Mouse (Mus musculus) intestine, embryonic 16.5 days (tissue): ENCODE results near the gene Abcc2. TPM values are rescaled to one million over a fixed set of nuclear protein-coding genes. Genes with fewer than 3 reads are reported as not detected.

Experiments used
- ATAC-seq: fragments of 200-750 bp; cut with Nextera tagmentation; 2 replicates; pipeline ENCODE4 v1.8.0; 2017; ENCODE audit warnings: moderate TSS enrichment, moderate library complexity
- H3K27ac ChIP-seq: fragments of 300-500 bp; sonication (generic); 2 replicates; pipeline ENCODE4 v1.5.1; 2014; ENCODE audit warnings: mild to moderate bottlenecking, low read length
- H3K27me3 ChIP-seq: fragments of 300-500 bp; sonication (generic); replicated peaks from 2 replicates; pipeline ENCODE4 v1.6.1; 2014; ENCODE audit warnings: low read length, control low read depth, mixed read lengths; ENCODE audit not compliant: control insufficient read depth, insufficient read depth
- H3K36me3 ChIP-seq: fragments of 300-500 bp; sonication (generic); 2 replicates; pipeline ENCODE4 v1.6.1; 2014; ENCODE audit warnings: low read length, control low read depth; ENCODE audit not compliant: control insufficient read depth, insufficient read depth
- H3K4me1 ChIP-seq: fragments of 300-500 bp; sonication (generic); 2 replicates; pipeline ENCODE4 v1.6.1; 2014; ENCODE audit warnings: low read length, control low read depth, mixed read lengths; ENCODE audit not compliant: control insufficient read depth, insufficient read depth
- H3K4me2 ChIP-seq: fragments of 300-500 bp; sonication (generic); 2 replicates; pipeline ENCODE4 v1.6.1; 2014; ENCODE audit warnings: low read depth, low read length, control low read depth
- H3K4me3 ChIP-seq: fragments of 300-500 bp; sonication (generic); 2 replicates; pipeline ENCODE4 v1.5.1; 2014; ENCODE audit warnings: mild to moderate bottlenecking, low read length
- H3K9ac ChIP-seq: fragments of 300-500 bp; sonication (generic); 2 replicates; pipeline ENCODE4 v1.6.1; 2014; ENCODE audit warnings: low read depth, low read length
- H3K9me3 ChIP-seq: fragments of 300-500 bp; sonication (generic); 2 replicates; pipeline ENCODE4 v1.6.1; 2016; ENCODE audit warnings: low read length, control low read depth; ENCODE audit not compliant: control insufficient read depth
- WGBS: fragments of 180-500 bp; shearing (Covaris S2); extraction: QIAGEN DNeasy Blood & Tissue Kit; methylation state at CpG from one replicate; pipeline ENCODE4 v1.1.7; 2014; 5-methylcytosine and 5-hydroxymethylcytosine counted together
- polyA plus RNA-seq: library from polyadenylated mRNA; unstranded; fragments of >200 nt; fragmentation: Nextera tagmentation; extraction: Ambion mirVana; gene quantifications from 2 replicates; pipeline ENCODE4 v1.2.1, GENCODE M21; 2015

Gene Abcc2
- polyA plus RNA-seq, 1 experiment from 2014 or later: 24.1 TPM

DNA sequence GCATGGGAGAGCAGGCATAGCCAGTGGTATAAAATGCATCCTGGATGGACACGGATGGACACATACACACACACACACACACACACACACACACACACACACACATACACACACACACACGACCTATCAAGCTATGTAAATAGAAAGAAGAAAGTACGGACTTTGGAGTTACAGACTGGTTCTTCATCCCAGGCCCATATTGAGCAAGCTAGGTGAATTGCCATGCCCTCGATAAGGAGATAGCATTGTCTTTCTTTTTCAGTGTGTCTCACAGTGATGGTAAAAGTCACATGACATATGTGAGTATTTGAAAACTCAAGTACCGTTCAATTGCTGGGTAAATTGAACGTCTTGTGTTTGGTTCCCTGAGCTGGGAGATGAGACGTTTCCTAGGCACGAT is 44.9 kb downstream of the Abcc2 start:
- Histone ChIP-seq H3K27ac (peak overlapping the region; percentile 33), H3K36me3 (0 out of 2 replicates have a peak, but pooled peaks cover 3% of the 10 kb centered on the region)
- WGBS: 54% methylated on average over 8 of the region's 8 CpGs

DNA sequence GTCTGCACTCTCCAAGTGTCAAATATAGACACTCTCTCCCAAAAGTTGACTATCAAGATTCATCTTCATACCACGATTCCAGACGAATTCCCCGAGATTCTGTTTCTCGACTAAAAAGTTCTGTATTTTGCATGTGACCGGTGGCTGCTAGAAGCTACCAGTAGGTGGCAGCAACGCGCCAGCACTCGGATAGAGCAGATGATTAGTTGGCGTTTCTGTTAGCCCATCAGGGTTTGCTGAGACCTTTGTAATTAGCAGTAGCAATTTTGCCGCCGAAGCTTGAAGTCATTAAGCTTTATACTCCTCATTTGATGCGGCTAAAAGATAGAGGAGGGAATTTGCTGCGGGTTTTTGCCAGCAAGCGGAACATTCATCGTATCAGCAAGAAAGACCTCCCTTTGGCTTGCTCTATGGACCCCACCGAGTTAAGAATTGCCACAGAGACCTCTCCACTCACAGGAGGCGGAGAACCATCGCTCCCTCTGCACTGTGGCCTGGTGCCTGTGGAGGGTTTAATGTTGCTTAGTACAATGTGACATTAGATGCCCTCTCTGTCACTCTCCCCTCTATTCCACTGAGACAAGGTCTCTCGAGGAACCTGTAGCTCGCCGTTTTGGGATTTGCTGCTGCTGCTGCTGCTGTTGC is 50.6 kb downstream of the Abcc2 start:
- Histone ChIP-seq H3K4me2 (no peak overlapping the region), H3K36me3 (no peaks in the 10 kb centered on the region), H3K9me3 (no peaks in the 10 kb centered on the region), H3K4me3 (no peak overlapping the region), H3K27ac (no peak overlapping the region), H3K9ac (no peak overlapping the region), H3K4me1 (no peaks in the 10 kb centered on the region), H3K27me3 (no peaks in the 10 kb centered on the region)
- whole genome bisulfite sequencing: 35% methylated on average over 21 of the region's 21 CpGs
- ATAC-seq: no peak

More for the DNA sequence above, 44.9 kb downstream of the Abcc2 start:
- H3K27me3 ChIP-seq: no peaks in the 10 kb centered on the region
- no peak overlapping the region for H3K9ac ChIP-seq
- no peak overlapping the region for H3K4me3 ChIP-seq
- H3K4me2 ChIP-seq: 0 out of 2 replicates have a peak overlapping the region, but pooled peaks have one; percentile 9
- ATAC-seq: peak; percentile 92
- H3K4me1 ChIP-seq: 0 out of 2 replicates have a peak, but pooled peaks cover 2% of the 10 kb centered on the region
- no peaks in the 10 kb centered on the region for H3K9me3 ChIP-seq

DNA sequence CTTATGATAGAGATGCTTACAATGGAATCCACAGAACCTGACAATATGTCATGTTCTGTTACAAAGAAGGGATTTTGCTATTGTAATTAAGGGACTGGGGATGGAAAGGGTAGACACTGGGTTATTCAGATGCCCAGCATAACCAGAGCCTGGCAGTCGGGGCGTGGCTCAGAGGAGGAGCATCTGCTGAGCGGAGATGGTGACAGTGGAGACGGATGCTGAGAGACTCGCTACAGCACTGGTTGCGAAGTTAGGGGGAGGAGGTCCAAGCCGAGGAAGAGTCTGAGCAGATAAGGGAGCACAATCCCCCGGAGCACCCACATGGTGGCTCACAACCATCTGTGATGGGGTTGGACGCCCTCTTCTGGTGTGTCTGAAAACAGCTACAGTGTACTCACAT is 61.2 kb downstream of the Abcc2 start:
- Histone ChIP-seq H3K9me3 (no peaks in the 10 kb centered on the region), H3K4me3 (no peak overlapping the region), H3K4me1 (0 out of 2 replicates have a peak, but pooled peaks cover 3% of the 10 kb centered on the region), H3K4me2 (no peak overlapping the region), H3K27ac (no peak overlapping the region), H3K36me3 (peaks cover 11% of the 10 kb centered on the region; the same call in 1 of the 2 replicates), H3K27me3 (no peaks in the 10 kb centered on the region), H3K9ac (no peak overlapping the region)
- 85% methylated on average over 9 of the region's 9 CpGs for WGBS
- ATAC-seq: no peak

DNA sequence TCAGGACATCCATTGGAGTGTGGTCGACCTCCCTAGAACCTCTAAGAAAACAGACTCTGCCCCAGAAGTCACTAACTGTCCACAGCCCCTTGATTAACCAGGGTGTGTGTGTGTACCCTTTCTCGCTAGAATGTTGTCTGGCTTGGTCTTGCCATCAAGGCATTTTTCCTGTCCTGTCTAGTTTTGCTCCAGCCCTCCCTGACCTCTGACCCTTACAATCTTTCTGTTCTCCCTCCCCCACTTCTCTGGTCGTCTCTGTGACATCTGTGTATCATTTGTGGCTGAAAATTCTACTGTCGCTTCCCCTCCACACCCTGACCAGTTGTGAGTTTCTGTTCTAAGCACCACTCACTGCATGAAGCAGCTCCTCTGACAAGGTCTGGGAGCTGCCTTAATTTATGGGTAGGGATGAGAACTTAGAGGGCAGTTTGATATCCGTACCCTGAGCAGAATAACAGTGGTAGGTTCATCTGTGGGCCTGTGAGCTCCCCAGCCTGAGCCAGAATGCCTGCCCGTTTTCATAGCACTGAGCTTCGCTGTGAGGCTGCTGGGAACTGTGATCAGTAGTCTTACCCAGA is 63.4 kb downstream of the Abcc2 start:
- no peak overlapping the region for H3K4me3 ChIP-seq
- peaks cover 30% of the 10 kb centered on the region for H3K36me3 ChIP-seq
- peak overlapping the region; percentile 19; the same call in 1 of the 2 replicates for H3K27ac ChIP-seq
- no peak for ATAC-seq
- 0 out of 2 replicates have a peak, but pooled peaks cover 3% of the 10 kb centered on the region for H3K4me1 ChIP-seq
- no peaks in the 10 kb centered on the region for H3K27me3 ChIP-seq
- H3K9ac ChIP-seq: no peak overlapping the region
- H3K4me2 ChIP-seq: no peak overlapping the region
- no peaks in the 10 kb centered on the region for H3K9me3 ChIP-seq
- WGBS: 54% methylated on average over 7 of the region's 7 CpGs

DNA sequence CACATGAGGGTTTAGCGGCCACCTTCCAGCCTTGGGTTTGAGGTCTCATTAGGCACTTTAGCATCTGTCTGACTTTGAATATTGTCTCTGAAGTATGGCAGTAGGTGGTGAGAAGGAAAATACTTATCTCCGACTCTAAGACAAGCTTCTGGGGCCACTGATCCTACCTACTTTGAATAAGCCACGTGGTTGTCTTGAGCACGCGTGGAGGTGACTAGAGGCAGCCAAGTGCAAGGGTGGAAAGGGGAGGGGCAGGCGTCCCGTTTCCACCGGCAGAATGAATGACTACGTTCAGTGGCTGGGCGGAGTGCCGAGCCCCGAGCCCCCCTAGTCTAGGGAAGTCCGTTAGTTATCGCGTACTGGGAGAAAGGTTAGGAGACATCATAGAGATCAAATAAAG is 65.1 kb downstream of the Abcc2 start:
- no peak for ATAC-seq
- Histone ChIP-seq H3K9ac (no peak overlapping the region), H3K4me3 (no peak overlapping the region), H3K4me1 (0 out of 2 replicates have a peak, but pooled peaks cover 3% of the 10 kb centered on the region), H3K4me2 (no peak overlapping the region), H3K36me3 (peaks cover 39% of the 10 kb centered on the region), H3K27ac (no peak overlapping the region), H3K9me3 (no peaks in the 10 kb centered on the region), H3K27me3 (no peaks in the 10 kb centered on the region)
- 77% methylated on average over 15 of the region's 15 CpGs for WGBS

DNA sequence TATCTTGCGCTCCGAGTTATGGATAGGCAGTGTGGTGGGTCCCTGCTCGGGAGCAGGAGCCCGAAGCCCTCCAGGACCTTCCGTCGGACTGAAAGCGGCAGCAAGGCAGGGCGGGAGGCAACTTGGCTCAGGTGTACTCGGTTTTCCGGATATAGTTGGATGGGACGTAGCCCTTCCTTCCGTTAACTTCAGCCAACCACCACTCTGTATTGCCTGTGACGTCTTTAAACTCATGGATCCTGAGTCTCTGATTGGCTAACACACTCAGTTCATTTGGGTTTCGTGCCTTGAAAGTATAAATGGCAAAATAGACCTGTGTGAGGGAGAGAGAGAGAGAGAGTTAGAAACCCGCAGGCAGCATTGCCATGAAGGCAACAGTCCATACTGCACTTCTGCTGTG is 66.0 kb downstream of the Abcc2 start:
- ATAC-seq: no peak
- no peak overlapping the region for H3K4me2 ChIP-seq
- 0 out of 2 replicates have a peak, but pooled peaks cover 3% of the 10 kb centered on the region for H3K4me1 ChIP-seq
- no peak overlapping the region for H3K4me3 ChIP-seq
- peaks cover 42% of the 10 kb centered on the region for H3K36me3 ChIP-seq
- no peak overlapping the region for H3K9ac ChIP-seq
- H3K9me3 ChIP-seq: no peaks in the 10 kb centered on the region
- 91% methylated on average over 15 of the region's 15 CpGs for WGBS
- H3K27ac ChIP-seq: no peak overlapping the region
- H3K27me3 ChIP-seq: no peaks in the 10 kb centered on the region

DNA sequence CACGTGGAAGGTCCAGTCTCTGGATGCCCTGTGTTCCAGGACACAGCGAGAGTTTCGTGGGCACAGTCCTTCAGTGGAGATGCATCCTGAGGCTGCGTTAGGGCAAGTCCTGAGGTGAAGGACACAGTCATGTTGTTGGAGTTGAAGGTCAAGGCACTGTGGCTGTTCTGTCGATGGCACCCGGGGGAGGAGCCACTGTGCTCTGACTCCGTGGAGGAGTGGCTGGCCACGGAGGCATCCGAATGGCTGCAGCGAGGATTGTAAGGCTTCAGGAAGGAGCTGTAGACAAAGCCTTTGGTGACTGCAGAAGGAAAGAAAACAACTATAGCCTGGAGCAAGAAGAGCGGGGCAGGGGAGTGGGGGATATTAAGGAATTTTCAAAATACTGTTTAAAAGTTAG is 68.0 kb downstream of the Abcc2 start:
- 88% methylated on average over 11 of the region's 11 CpGs for WGBS
- H3K36me3 ChIP-seq: peaks cover 61% of the 10 kb centered on the region
- no peak overlapping the region for H3K4me2 ChIP-seq
- H3K9me3 ChIP-seq: no peaks in the 10 kb centered on the region
- ATAC-seq: no peak
- 0 out of 2 replicates have a peak, but pooled peaks cover 3% of the 10 kb centered on the region for H3K4me1 ChIP-seq
- no peak overlapping the region for H3K27ac ChIP-seq
- H3K4me3 ChIP-seq: no peak overlapping the region
- H3K9ac ChIP-seq: no peak overlapping the region
- no peaks in the 10 kb centered on the region for H3K27me3 ChIP-seq

DNA sequence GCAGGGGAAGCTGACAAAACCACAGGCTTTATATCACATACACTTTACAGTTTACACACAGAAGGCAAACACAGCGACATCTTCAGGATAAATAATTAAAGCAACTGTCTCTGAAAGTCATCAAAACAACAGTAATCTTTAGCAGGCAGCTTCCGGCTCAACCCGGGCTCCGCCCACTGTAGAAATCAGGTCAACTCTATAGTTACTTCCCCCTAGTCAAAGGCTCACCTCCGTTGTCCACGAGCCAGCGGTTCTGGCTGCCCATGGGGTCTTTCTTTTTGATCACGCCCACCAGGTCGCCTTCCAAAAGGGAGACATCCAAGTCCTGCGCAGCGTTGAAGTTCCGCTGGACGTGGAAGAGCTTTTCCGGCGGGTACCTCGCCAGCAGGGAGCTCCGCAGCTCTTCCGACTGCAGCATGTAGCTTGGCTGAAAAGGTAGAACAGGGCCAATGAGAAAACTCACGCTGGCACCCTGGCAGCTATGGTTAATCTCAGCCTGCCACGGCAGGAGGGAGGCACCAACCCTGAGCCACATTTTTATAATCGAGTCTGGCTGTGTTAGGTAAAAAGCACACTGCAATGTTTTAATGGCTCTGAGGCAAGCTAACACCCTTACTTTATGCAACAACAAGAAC is 70.1 kb downstream of the Abcc2 start:
- no peak for ATAC-seq
- H3K9me3 ChIP-seq: no peaks in the 10 kb centered on the region
- H3K4me3 ChIP-seq: no peak overlapping the region
- no peaks in the 10 kb centered on the region for H3K27me3 ChIP-seq
- H3K27ac ChIP-seq: no peak overlapping the region
- no peak overlapping the region for H3K9ac ChIP-seq
- H3K4me1 ChIP-seq: no peaks in the 10 kb centered on the region
- H3K4me2 ChIP-seq: no peak overlapping the region
- peaks cover 66% of the 10 kb centered on the region for H3K36me3 ChIP-seq
- 82% methylated on average over 21 of the region's 21 CpGs for WGBS

DNA sequence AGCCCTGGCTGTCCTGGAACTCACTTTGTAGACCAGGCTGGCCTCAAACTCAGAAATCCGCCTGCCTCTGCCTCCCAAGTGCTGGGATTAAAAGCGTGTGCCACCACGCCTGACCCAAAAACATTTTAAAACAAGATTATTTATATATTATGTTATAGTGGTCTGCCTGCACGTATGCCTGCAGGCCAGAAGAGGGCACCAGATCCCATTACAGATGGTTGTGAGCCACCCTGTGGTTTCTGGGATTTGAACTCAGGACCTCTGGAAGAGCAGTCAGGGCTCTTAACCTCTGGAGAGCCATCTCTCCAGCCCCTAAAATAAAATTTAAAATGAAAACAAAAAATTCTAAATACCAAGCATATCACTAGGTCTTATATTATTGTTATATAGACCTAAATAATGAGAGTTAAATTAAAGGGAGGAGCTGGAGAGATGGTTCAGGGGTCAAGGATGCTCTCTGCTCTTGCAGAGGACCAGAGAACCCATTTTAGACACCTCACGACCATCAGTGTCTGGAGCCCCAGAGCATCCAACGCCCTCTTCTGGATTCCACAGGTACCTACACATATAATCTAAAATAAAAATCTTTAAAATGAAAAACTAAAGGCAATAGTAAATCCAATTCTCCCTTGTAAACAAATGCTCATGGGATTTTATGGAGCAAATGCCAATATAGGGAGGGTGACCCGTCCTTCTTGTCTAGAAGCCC is 71.0 kb downstream of the Abcc2 start:
- H3K9ac ChIP-seq: no peak overlapping the region
- no peak overlapping the region for H3K4me2 ChIP-seq
- H3K27ac ChIP-seq: no peak overlapping the region

More for the DNA sequence above, 71.0 kb downstream of the Abcc2 start:
- Histone ChIP-seq H3K4me1 (no peaks in the 10 kb centered on the region), H3K4me3 (no peak overlapping the region), H3K9me3 (no peaks in the 10 kb centered on the region), H3K36me3 (peaks cover 59% of the 10 kb centered on the region), H3K27me3 (no peaks in the 10 kb centered on the region)
- 78% methylated on average over 7 of the region's 7 CpGs for WGBS
- no peak for ATAC-seq
